Comparison of ENCODE assay signal across 28 mouse cellular contexts in genomic region chr6:83722526-83722925, GRCm38 (mm10). TPM values are rescaled to one million over a fixed set of nuclear protein-coding genes. Genes with fewer than 3 reads are reported as not detected.
A peak's percentile ranks its signal among the peaks of the same experiment; 100 is the strongest.
DNase-seq lines count a peak whose midpoint lies in the region; ATAC-seq lines count a peak whose summit lies in the region.
"Had no signal": no experiment of that assay in that cellular context is flagged by ENCODE, and none has a peak within 500 bp of the region (broad histone marks: within the 10 kb centered on the region; RNA-seq: fewer than 3 reads in every experiment).

No protein-coding gene starts in this region.

- peaks cover 12% of the 10 kb centered on the region for H3K9me3 ChIP-seq in megakaryocyte, embryonic 14.5 days
- H3K9me3 ChIP-seq: embryonic facial prominence, embryonic 10.5 days; embryonic facial prominence, embryonic 12.5 days; forebrain, embryonic 12.5 days had no signal

- no peak for ATAC-seq in megakaryocyte, adult 5-6 weeks (ENCODE audit: poor library complexity, severe bottlenecking)
- ATAC-seq: activated CD4-positive, CD25-positive, alpha-beta regulatory T cell, adult 4 months; CD4-positive, CD25-positive, alpha-beta regulatory T cell, adult 4 months; forebrain, embryonic 14.5 days; forebrain, embryonic 16.5 days; Patski had no signal

- no peaks in the 10 kb centered on the region for H3K36me3 ChIP-seq in megakaryocyte, embryonic 14.5 days (replicated peaks; ENCODE audit: low read length)
- H3K36me3 ChIP-seq: embryonic facial prominence, embryonic 10.5 days; embryonic facial prominence, embryonic 12.5 days; forebrain, embryonic 12.5 days had no signal

- H3K27me3 ChIP-seq in megakaryocyte, embryonic 14.5 days (replicated peaks), result peaks cover 74% of the 10 kb centered on the region

- peaks cover 16% of the 10 kb centered on the region for H3K4me1 ChIP-seq in megakaryocyte, embryonic 14.5 days
- H3K4me1 ChIP-seq: embryonic facial prominence, embryonic 10.5 days; embryonic facial prominence, embryonic 12.5 days; forebrain, embryonic 12.5 days had no signal

- H3K4me3 ChIP-seq in megakaryocyte, embryonic 14.5 days (replicated peaks), result peak overlapping the region; percentile 42
- H3K4me3 ChIP-seq: embryonic facial prominence, embryonic 10.5 days; embryonic facial prominence, embryonic 12.5 days; forebrain, embryonic 12.5 days had no signal

- DNase-seq in retina, postnatal 1 day, result peak; percentile 63
- no peak for DNase-seq in retina, embryonic 14.5 days (ENCODE audit: low spot score)
- DNase-seq in induced T-regulatory cell, adult 2 months (ENCODE audit: low read depth), result peak; percentile 7
- DNase-seq in thymus, postnatal 0 days (ENCODE audit: low spot score), result no peak
- DNase-seq: adrenal gland, adult 8-10 months; adrenal gland, postnatal 14 days; adrenal gland, postnatal 36 days; B cell, adult 2 months; cerebellum, adult 11-12 months; cerebellum, adult 2 months; cerebellum, adult 9-10 months; cerebellum, postnatal 10 days; cerebellum, postnatal 25 days had no signal

RNA-seq across cellular contexts. Expression of gene Vax2, which starts 11.5 kb away (rescaled TPM):
- polyA plus RNA-seq in megakaryocyte, embryonic 14.5 days (2012; ENCODE audit: insufficient read depth, low replicate concordance), result 0.19 TPM in 1 of 2 replicates, not detected in the other
- total RNA-seq in megakaryocyte, adult 5-6 weeks (2015), result not detected in 2 replicates
- not detected in 2 replicates for total RNA-seq in megakaryocyte, adult 5-6 weeks (2017)
- not detected in 2 replicates for polyA plus RNA-seq in thymus, postnatal 0 days (2015; fragmentation: Nextera tagmentation; extraction: Ambion mirVana)
- total RNA-seq: adrenal gland, adult 18-20 months; adrenal gland, adult 8-10 months; adrenal gland, postnatal 14 days; adrenal gland, postnatal 36 days had no signal
- polyA plus RNA-seq: cerebellum, adult 2 months; cortical plate, adult 2 months; forebrain, embryonic 14.5 days; forebrain, embryonic 16.5 days had no signal

RNA-seq across cellular contexts. Expression of gene Atp6v1b1, which starts 20.3 kb away (rescaled TPM):
- not detected in 2 replicates for polyA plus RNA-seq in megakaryocyte, embryonic 14.5 days (2012; ENCODE audit: insufficient read depth, low replicate concordance)
- not detected in 2 replicates for total RNA-seq in megakaryocyte, adult 5-6 weeks (2015)
- not detected in 2 replicates for total RNA-seq in megakaryocyte, adult 5-6 weeks (2017)
- 0.08 and 0.22 TPM in 2 replicates for polyA plus RNA-seq in thymus, postnatal 0 days (2015; fragmentation: Nextera tagmentation; extraction: Ambion mirVana)
- total RNA-seq: adrenal gland, adult 18-20 months; adrenal gland, adult 8-10 months; adrenal gland, postnatal 14 days; adrenal gland, postnatal 36 days; ES-E14; MEL had no signal
- polyA plus RNA-seq: activated CD4-positive, CD25-positive, alpha-beta regulatory T cell, adult 4 months; CD4-positive, CD25-positive, alpha-beta regulatory T cell, adult 4 months; cerebellum, adult 2 months; cortical plate, adult 2 months; embryonic facial prominence, embryonic 10.5 days; forebrain, embryonic 12.5 days; forebrain, embryonic 14.5 days; Patski had no signal

RNA-seq across cellular contexts. Expression of gene Ankrd53, which starts 39.9 kb away (rescaled TPM):
- polyA plus RNA-seq in megakaryocyte, embryonic 14.5 days (2012; ENCODE audit: insufficient read depth, low replicate concordance), result not detected in 2 replicates
- not detected in 2 replicates for total RNA-seq in megakaryocyte, adult 5-6 weeks (2015)
- total RNA-seq in megakaryocyte, adult 5-6 weeks (2017), result not detected in 2 replicates
- 0.10 TPM in 1 of 2 replicates, not detected in the other for polyA plus RNA-seq in thymus, postnatal 0 days (2015; fragmentation: Nextera tagmentation; extraction: Ambion mirVana)
- total RNA-seq: adrenal gland, postnatal 14 days; adrenal gland, postnatal 36 days; MEL had no signal
- polyA plus RNA-seq: activated CD4-positive, CD25-positive, alpha-beta regulatory T cell, adult 4 months; CD4-positive, CD25-positive, alpha-beta regulatory T cell, adult 4 months; cerebellum, adult 2 months; cortical plate, adult 2 months; forebrain, embryonic 14.5 days had no signal

RNA-seq across cellular contexts. Expression of gene Cd207, which starts 44.9 kb away (rescaled TPM):
- not detected in 2 replicates for polyA plus RNA-seq in megakaryocyte, embryonic 14.5 days (2012; ENCODE audit: insufficient read depth, low replicate concordance)
- not detected in 2 replicates for total RNA-seq in megakaryocyte, adult 5-6 weeks (2015)
- total RNA-seq in megakaryocyte, adult 5-6 weeks (2017), result not detected in 2 replicates
- polyA plus RNA-seq in thymus, postnatal 0 days (2015; fragmentation: Nextera tagmentation; extraction: Ambion mirVana), result 1.1 and 1.2 TPM in 2 replicates
- total RNA-seq: ES-E14, MEL had no signal
- polyA plus RNA-seq: activated CD4-positive, CD25-positive, alpha-beta regulatory T cell, adult 4 months; CD4-positive, CD25-positive, alpha-beta regulatory T cell, adult 4 months; cerebellum, adult 2 months; cortical plate, adult 2 months; embryonic facial prominence, embryonic 10.5 days; embryonic facial prominence, embryonic 12.5 days; embryonic facial prominence, embryonic 14.5 days; forebrain, embryonic 12.5 days; forebrain, embryonic 14.5 days; forebrain, embryonic 16.5 days; Patski had no signal

RNA-seq across cellular contexts. Expression of gene Tex261, which starts 53.1 kb away (rescaled TPM):
- polyA plus RNA-seq in megakaryocyte, embryonic 14.5 days (2012; ENCODE audit: insufficient read depth, low replicate concordance), result 14.8 and 27.4 TPM in 2 replicates
- 58.9 and 59.1 TPM in 2 replicates for total RNA-seq in megakaryocyte, adult 5-6 weeks (2015)
- 38.2 and 44.0 TPM in 2 replicates for total RNA-seq in megakaryocyte, adult 5-6 weeks (2017)
- polyA plus RNA-seq in thymus, postnatal 0 days (2015; fragmentation: Nextera tagmentation; extraction: Ambion mirVana), result 121 and 127 TPM in 2 replicates

Comparison
In these comparisons a context has a peak if more than half of its experiments do, and no peak if none do; other contexts are left out.
1. DNase-seq: peak in retina, postnatal 1 day (single experiment) and induced T-regulatory cell, adult 2 months (single experiment); none in retina, embryonic 14.5 days (single experiment) and thymus, postnatal 0 days (single experiment).